Mouse (Mus musculus) forebrain, embryonic 13.5 days (tissue): ENCODE results near the gene Arap1. TPM values are rescaled to one million over a fixed set of nuclear protein-coding genes. Genes with fewer than 3 reads are reported as not detected.
A peak's percentile ranks its signal among the peaks of the same experiment; 100 is the strongest.

ENCODE experiments used
- ATAC-seq: fragments of 200-750 bp; cut with Nextera tagmentation; 2 replicates; pipeline ENCODE4 v1.8.0; 2017
- H3K27ac ChIP-seq: fragments of 300-500 bp; sonication (generic); 2 replicates; pipeline ENCODE4 v1.5.1; 2015; ENCODE audit warnings: inconsistent platforms, mild to moderate bottlenecking, moderate library complexity
- H3K27me3 ChIP-seq: fragments of 300-500 bp; sonication (generic); 2 replicates; pipeline ENCODE4 v1.6.1; 2015; ENCODE audit warnings: mild to moderate bottlenecking, inconsistent platforms
- H3K36me3 ChIP-seq: fragments of 300-500 bp; sonication (generic); 2 replicates; pipeline ENCODE4 v1.6.1; 2015; ENCODE audit warnings: mild to moderate bottlenecking, inconsistent platforms; ENCODE audit not compliant: poor library complexity, severe bottlenecking
- H3K4me1 ChIP-seq: fragments of 300-500 bp; sonication (generic); 2 replicates; pipeline ENCODE4 v1.6.1; 2015; ENCODE audit warnings: inconsistent platforms
- H3K4me2 ChIP-seq: fragments of 300-500 bp; sonication (generic); 2 replicates; pipeline ENCODE4 v1.6.1; 2015; ENCODE audit warnings: inconsistent platforms, mild to moderate bottlenecking, moderate library complexity
- H3K4me3 ChIP-seq: fragments of 300-500 bp; sonication (generic); 2 replicates; pipeline ENCODE4 v1.5.1; 2015; ENCODE audit warnings: mild to moderate bottlenecking, inconsistent platforms
- H3K9ac ChIP-seq: fragments of 300-500 bp; sonication (generic); 2 replicates; pipeline ENCODE4 v1.6.1; 2015; ENCODE audit warnings: mild to moderate bottlenecking, inconsistent platforms
- H3K9me3 ChIP-seq: fragments of 300-500 bp; sonication (generic); replicated peaks from 2 replicates; pipeline ENCODE4 v1.6.1; 2016; ENCODE audit warnings: inconsistent platforms
- WGBS: fragments of 180-500 bp; shearing (Covaris S2); methylation state at CpG from one replicate; pipeline ENCODE4 v1.1.7; 2015; 5-methylcytosine and 5-hydroxymethylcytosine counted together
- polyA plus RNA-seq: library from polyadenylated mRNA; unstranded; fragments of >200 nt; fragmentation: Nextera tagmentation; extraction: Ambion mirVana; gene quantifications from 2 replicates; pipeline ENCODE4 v1.2.1, GENCODE M21; 2015

The Arap1 gene
- polyA plus RNA-seq, 1 experiment from 2014 or later: 4.8 TPM

DNA sequence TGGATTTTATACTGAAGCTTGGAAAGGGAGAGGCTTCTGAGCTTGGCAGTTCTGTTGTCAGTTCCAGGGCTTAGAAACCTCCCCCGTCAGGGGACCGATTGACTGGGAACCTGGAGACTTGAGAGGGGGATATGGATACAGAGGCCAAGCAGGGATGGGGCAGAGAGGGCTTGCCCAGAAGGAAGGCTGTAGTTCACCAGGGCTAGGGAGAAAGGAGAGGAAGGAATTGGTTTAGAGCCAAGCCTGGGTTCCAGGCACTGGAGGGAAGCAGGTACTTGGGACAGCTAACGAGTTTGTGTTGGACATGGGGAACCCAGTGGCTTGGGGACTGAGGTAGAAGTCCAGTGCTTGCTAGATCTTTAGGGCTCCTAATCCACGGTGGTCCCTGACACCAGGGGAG lies 18.3 kb upstream of the Arap1 start:
- Histone ChIP-seq H3K27me3 (no peaks in the 10 kb centered on the region), H3K9ac (0 out of 2 replicates have a peak overlapping the region, but pooled peaks have one; percentile 14), H3K4me1 (peaks cover 16% of the 10 kb centered on the region), H3K36me3 (no peaks in the 10 kb centered on the region), H3K9me3 (no peaks in the 10 kb centered on the region), H3K27ac (peak overlapping the region; percentile 62; the same call in 1 of the 2 replicates), H3K4me3 (no peak overlapping the region), H3K4me2 (no peak overlapping the region)
- WGBS: 61% methylated on average over 4 of the region's 4 CpGs
- no peak for ATAC-seq

DNA sequence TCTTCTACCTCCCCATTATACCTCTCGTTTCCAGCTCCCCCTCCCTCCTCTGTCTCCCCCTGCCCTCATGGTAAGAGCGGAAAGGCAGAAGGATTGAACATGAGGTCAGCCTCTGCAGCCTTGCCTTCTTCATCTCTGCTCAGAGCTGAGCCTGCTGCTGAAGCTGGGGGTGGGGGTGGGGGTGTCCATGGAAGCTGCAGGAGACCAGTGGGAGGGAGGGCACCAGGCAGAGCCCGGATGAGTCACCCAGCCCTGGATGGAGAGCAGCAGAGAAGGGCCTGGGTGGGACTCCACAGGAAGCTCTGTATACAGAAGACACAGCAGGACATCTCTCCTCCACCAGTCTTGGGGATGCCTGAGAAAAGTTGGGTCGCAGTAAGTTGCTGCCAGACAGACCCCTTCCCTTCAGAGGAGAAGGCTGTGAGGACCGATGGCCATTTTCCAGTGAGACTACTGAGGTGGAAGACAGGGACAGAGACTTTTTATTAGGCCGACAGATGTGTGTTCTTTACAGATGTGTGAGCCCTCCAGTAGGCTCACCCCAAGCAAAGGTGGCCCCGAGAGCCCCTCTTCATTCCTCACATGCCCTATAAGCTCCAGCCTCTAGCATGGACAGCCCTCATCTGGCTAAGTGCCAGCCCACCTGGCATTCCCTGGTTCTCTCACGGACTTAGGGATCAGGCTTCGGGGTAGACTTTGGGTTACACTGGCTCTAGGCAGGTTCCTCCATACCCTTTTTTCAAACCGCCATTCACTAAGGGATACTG lies 17.6 kb upstream of the Arap1 start:
- no peaks in the 10 kb centered on the region for H3K27me3 ChIP-seq
- H3K4me2 ChIP-seq: no peak overlapping the region
- H3K27ac ChIP-seq: no peak overlapping the region
- 68% methylated on average over 10 of the region's 10 CpGs for WGBS
- H3K4me1 ChIP-seq: peaks cover 16% of the 10 kb centered on the region
- no peaks in the 10 kb centered on the region for H3K36me3 ChIP-seq
- no peak for ATAC-seq
- H3K4me3 ChIP-seq: no peak overlapping the region
- H3K9me3 ChIP-seq: no peaks in the 10 kb centered on the region
- H3K9ac ChIP-seq: no peak overlapping the region

DNA sequence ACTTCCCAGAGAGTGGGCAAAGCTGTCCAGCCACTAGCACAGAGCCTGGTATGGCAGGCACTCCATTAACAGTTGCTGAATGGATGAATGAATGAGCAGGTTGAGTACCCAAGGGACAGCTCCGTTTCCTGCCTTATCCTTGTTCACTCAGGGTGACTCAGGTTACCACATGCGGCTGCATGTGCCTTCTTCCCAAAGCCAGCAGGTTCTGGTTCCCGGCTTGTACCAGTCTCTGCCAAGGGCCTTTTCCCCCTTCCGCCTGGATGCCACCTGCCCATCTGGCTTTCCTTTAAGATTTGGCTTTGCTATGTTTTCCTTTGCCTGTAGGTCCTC lies 17.1 kb upstream of the Arap1 start:
- Histone ChIP-seq H3K4me1 (peaks cover 16% of the 10 kb centered on the region), H3K9ac (no peak overlapping the region), H3K4me3 (no peak overlapping the region), H3K27me3 (no peaks in the 10 kb centered on the region), H3K27ac (no peak overlapping the region), H3K9me3 (no peaks in the 10 kb centered on the region), H3K4me2 (no peak overlapping the region), H3K36me3 (no peaks in the 10 kb centered on the region)
- no peak for ATAC-seq
- WGBS: 73% methylated on average over 4 of the region's 4 CpGs

DNA sequence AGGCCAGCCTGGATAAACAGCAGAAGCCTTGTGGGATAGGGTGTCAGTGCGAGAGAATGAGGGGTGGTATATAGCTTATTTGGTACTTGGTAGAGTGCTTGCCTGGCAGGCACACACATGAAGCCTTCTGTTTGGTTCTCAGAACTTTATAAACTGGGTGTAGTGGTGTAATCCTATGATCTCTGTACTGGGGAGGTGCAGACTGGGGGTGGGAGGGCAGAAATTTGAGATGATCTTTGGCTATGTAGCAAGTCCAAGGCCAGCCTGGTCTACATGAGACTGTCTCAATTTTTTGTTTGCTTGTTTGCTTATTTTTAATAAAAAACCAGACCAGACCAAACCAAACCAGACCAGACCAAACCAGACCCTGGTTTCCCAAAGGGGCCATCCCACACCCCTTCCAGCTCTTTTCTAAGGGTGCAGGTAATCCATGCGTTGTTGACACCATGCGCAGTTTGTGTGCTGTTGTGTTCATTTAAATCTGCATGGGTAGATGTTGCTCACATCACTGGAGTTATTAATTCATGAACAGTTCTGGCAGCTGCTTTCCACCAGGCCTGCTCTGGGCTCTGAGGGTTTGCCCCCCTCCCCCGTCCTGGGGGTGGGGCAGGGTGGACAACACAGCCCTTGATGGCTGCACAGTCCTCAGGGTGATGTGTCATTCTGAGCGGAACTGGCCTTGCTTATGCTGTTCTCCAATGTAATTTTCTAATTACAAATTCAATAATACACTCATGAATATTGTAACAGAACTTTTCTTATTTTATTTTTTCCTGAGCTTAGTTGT lies 15.6 kb upstream of the Arap1 start:
- 89% methylated on average over 5 of the region's 5 CpGs for WGBS
- Histone ChIP-seq H3K9me3 (no peaks in the 10 kb centered on the region), H3K4me3 (no peak overlapping the region), H3K4me1 (peaks cover 16% of the 10 kb centered on the region), H3K9ac (no peak overlapping the region), H3K27ac (no peak overlapping the region), H3K27me3 (no peaks in the 10 kb centered on the region), H3K36me3 (no peaks in the 10 kb centered on the region), H3K4me2 (no peak overlapping the region)
- no peak for ATAC-seq

DNA sequence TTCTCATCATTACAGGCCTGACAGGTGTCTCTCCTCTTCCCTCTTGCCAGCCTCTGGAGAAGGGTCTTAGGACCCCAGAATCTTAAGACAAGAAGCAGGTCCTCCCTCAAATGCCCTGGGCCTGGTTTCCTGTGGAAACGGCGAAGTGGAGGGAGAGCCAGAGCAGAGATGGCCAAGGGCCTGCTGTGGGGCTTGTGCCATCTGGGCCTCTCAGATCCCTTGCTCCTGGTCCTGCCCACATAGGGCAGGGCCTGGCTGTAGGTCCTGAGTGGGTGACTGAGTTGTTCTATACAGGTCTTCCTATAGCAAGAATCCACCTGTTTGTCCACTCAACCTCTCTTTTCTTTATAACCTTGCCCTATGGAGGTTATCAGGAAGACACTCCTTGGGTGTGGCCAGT lies 12.6 kb upstream of the Arap1 start:
- Histone ChIP-seq H3K27ac (no peak overlapping the region), H3K27me3 (no peaks in the 10 kb centered on the region), H3K4me2 (no peak overlapping the region), H3K4me3 (no peak overlapping the region), H3K4me1 (no peaks in the 10 kb centered on the region), H3K9ac (no peak overlapping the region), H3K9me3 (no peaks in the 10 kb centered on the region), H3K36me3 (no peaks in the 10 kb centered on the region)
- 93% methylated on average over 2 of the region's 2 CpGs for WGBS
- no peak for ATAC-seq

DNA sequence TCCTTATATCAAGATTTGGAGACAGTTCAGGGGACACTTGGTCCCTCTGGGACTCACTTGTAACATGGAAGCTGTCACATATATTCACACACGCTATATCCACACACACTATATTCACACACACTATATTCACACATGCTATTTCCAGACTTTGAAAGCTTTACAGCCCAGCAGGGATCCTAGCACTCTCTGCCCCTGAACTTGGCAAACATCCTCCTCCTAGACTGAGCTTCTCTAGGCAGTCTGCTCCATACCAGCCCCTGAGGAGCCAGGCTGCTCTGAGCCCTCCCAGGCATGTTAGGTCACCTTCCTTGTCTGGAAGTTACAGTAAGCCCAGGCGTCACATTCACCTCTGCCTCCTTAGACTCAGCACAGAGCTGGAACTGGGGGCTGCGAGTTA lies 11.2 kb upstream of the Arap1 start:
- Histone ChIP-seq H3K4me1 (no peaks in the 10 kb centered on the region), H3K27ac (no peak overlapping the region), H3K9me3 (no peaks in the 10 kb centered on the region), H3K9ac (no peak overlapping the region), H3K36me3 (no peaks in the 10 kb centered on the region), H3K27me3 (no peaks in the 10 kb centered on the region), H3K4me3 (no peak overlapping the region), H3K4me2 (no peak overlapping the region)
- 86% methylated on average over 3 of the region's 3 CpGs for WGBS
- no peak for ATAC-seq

DNA sequence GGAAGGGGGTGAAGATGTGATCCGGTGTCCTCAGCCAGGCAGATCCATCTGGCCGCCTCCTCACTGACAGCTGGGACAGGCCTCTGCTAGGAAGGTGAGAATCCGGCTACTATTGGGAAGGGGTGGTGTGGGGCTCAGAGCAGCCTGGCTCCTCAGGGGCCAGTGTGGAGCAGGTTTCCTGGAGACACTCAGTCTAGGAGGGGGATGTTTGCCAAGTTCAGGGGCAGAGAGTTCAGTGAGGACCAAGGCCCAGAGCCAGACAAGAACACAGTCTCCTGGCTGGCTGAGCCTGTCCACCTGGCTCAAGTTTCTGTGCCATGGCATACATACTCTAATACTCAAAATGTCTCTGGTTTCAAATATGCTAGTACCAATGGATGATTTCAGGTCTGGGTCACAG lies 10.5 kb upstream of the Arap1 start:
- H3K27ac ChIP-seq: no peak overlapping the region
- H3K9me3 ChIP-seq: no peaks in the 10 kb centered on the region
- no peak for ATAC-seq
- no peak overlapping the region for H3K4me3 ChIP-seq
- no peaks in the 10 kb centered on the region for H3K27me3 ChIP-seq
- no peak overlapping the region for H3K9ac ChIP-seq
- no peak overlapping the region for H3K4me2 ChIP-seq
- no peaks in the 10 kb centered on the region for H3K4me1 ChIP-seq
- WGBS: 87% methylated on average over 3 of the region's 3 CpGs
- H3K36me3 ChIP-seq: no peaks in the 10 kb centered on the region

DNA sequence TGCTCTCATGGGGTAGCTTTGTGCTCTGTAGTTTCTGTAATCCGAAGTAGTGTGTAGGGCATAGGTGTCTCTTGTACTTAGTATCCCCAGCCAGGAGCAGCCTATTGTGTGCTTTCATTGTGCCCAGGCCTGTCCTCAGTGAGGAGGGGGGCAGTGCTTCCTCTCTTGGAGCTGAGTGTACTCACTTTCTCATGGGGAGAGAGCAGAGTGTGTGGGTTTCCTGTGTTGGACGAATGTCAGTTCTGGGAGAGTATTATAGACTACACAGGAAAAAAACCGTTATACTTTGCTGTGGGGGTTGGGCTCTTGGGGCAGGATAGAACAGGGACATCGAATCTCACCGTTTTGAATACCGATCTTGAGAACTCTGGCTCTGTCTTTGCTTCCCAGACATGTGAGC lies 6.5 kb upstream of the Arap1 start:
- no peak for ATAC-seq
- H3K9ac ChIP-seq: no peak overlapping the region
- H3K9me3 ChIP-seq: no peaks in the 10 kb centered on the region
- H3K27me3 ChIP-seq: no peaks in the 10 kb centered on the region
- H3K4me2 ChIP-seq: no peak overlapping the region
- 65% methylated on average over 6 of the region's 6 CpGs for WGBS
- no peaks in the 10 kb centered on the region for H3K4me1 ChIP-seq
- H3K4me3 ChIP-seq: no peak overlapping the region
- no peak overlapping the region for H3K27ac ChIP-seq
- H3K36me3 ChIP-seq: no peaks in the 10 kb centered on the region

DNA sequence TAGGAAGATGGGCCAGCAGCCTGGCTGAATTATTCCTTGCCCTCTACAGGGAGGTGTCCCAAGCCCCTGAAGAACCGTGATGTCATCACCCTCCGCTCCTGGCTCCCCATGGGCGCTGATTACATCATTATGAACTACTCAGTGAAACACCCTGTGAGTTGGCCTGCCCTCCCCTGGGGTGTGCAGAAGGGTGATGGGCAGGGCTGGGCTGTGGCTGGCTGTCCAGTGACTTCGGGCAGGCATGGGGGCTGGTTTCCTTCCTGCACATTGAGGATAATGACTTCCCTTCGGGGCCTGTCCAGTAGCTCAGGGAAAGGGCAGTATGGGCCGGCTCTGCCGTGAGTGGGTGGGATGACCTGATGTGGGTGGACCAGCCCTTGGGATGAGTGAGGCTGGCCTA lies 4.7 kb upstream of the Arap1 start:
- 81% methylated on average over 7 of the region's 7 CpGs for WGBS
- ATAC-seq: no peak
- peaks cover 8% of the 10 kb centered on the region for H3K4me1 ChIP-seq
- H3K4me3 ChIP-seq: no peak overlapping the region
- no peak overlapping the region for H3K9ac ChIP-seq
- H3K9me3 ChIP-seq: no peaks in the 10 kb centered on the region
- H3K27ac ChIP-seq: no peak overlapping the region
- H3K4me2 ChIP-seq: no peak overlapping the region
- H3K27me3 ChIP-seq: no peaks in the 10 kb centered on the region; the same call in 1 of the 2 replicates
- no peaks in the 10 kb centered on the region for H3K36me3 ChIP-seq

DNA sequence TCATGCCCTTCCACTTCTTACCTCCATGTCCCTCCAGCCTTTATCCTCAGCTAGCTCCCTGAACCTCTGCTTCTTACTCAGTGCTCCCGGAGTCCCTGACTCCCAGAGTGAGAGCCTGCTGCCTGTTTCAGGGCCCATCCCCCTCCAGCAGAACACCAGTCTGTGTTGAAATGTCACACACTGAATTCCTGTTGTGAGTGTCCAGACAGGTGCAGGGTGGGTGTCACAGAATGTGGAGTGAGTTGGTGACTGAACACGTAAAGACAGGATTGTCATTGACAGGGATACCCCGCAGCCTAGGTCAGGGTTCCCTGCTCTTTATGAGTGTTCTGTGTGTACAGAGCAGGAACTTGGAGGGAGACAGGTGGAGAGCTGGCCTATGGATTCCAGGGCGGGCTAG lies 3.0 kb upstream of the Arap1 start:
- H3K36me3 ChIP-seq: no peaks in the 10 kb centered on the region
- ATAC-seq: no peak
- WGBS: 75% methylated on average over 4 of the region's 4 CpGs

DNA sequence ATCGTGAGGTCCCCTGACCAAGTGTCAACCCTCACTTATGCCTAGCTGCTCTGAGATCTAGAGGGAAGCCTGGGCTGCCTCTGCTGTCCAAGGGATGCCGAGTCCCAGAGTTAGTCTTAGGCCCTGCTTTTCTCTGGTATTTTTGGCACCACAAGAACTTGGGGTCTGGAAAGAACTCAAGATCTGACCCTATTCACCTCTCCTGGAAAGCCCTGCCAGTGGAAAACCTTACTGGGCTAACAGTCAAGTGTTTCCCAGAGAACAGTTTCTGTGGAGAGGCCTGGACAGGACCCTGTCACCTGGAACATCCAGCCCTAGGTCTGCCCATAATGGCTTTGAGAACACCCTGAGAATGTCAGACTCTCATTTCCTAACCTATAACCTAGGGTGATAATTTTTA lies 876 bp upstream of the Arap1 start:
- no peaks in the 10 kb centered on the region for H3K36me3 ChIP-seq
- no peak overlapping the region for H3K27ac ChIP-seq
- no peak overlapping the region for H3K4me3 ChIP-seq
- peaks cover 24% of the 10 kb centered on the region for H3K27me3 ChIP-seq
- no peaks in the 10 kb centered on the region for H3K9me3 ChIP-seq
- ATAC-seq: no peak
- WGBS: 75% methylated on average over 2 of the region's 2 CpGs
- H3K9ac ChIP-seq: no peak overlapping the region
- peaks cover 14% of the 10 kb centered on the region for H3K4me1 ChIP-seq
- no peak overlapping the region for H3K4me2 ChIP-seq

More for the DNA sequence above, 3.0 kb upstream of the Arap1 start:
- Histone ChIP-seq H3K27me3 (peaks cover 17% of the 10 kb centered on the region), H3K4me2 (no peak overlapping the region), H3K4me3 (no peak overlapping the region), H3K27ac (no peak overlapping the region), H3K9ac (no peak overlapping the region), H3K4me1 (peaks cover 14% of the 10 kb centered on the region), H3K9me3 (no peaks in the 10 kb centered on the region)

DNA sequence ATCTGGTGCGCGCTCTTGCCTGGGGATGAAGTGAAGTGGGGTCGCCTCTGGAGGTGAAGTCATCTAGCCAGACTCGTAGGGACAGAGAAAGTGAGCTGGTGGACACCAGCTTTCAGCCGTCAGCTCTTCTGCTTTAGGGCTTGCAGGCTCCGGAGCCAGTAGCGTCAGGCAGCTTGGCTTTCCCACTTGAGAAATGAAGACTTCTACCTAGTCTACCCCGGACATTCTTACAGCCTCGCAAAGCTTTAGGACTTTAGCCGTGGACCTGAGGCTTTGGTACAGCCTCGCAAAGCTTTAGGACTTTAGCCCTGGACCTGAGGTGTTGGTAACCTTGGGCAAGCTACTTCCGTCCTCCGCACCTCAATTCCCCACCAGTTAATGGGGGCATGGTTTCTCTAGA lies 445 bp downstream of the Arap1 start:
- no peak for ATAC-seq
- no peak overlapping the region for H3K27ac ChIP-seq
- peak overlapping the region; percentile 54 for H3K4me3 ChIP-seq
- peak overlapping the region; percentile 95 for H3K4me2 ChIP-seq
- no peaks in the 10 kb centered on the region for H3K36me3 ChIP-seq
- peaks cover 14% of the 10 kb centered on the region for H3K4me1 ChIP-seq
- peak overlapping the region; percentile 62 for H3K9ac ChIP-seq
- H3K9me3 ChIP-seq: no peaks in the 10 kb centered on the region
- WGBS: 4% methylated on average over 13 of the region's 13 CpGs
- peaks cover 24% of the 10 kb centered on the region for H3K27me3 ChIP-seq
